Mouse (Mus musculus): ENCODE data around the gene Stx1a. TPM values are rescaled to one million over a fixed set of nuclear protein-coding genes. Genes with fewer than 3 reads are reported as not detected.

The Stx1a gene
- polyA plus RNA-seq, 1 experiment, result not detected

GRCm38 (mm10) chr5:135001309-135001708 is 22.0 kb upstream of the Stx1a start:
- Histone ChIP-seq H3K27ac (ENCODE audit: insufficient read depth, low read depth, low read length) (no peak overlapping the region), H3K4me1 (ENCODE audit: control insufficient read depth, insufficient read depth, low read length) (peaks cover 4% of the 10 kb centered on the region; the same call in 1 of the 2 replicates), H3K4me3 (ENCODE audit: insufficient read depth, low read depth, low read length) (no peak overlapping the region)
- 4% methylated on average over 14 of the region's 14 CpGs for WGBS
- no peak for TF ChIP-seq POLR2A (IDR thresholded peaks at IDR 0.05; ENCODE audit: insufficient read depth, low read depth, low read length)
- TF ChIP-seq CTCF (IDR thresholded peaks at IDR 0.05; ENCODE audit: insufficient read depth, low read depth, low read length), result peak; percentile 21; the same call in 1 of the 2 replicates

GRCm38 (mm10) chr5:135002151-135002550 is 21.1 kb upstream of the Stx1a start:
- 74% methylated on average over 5 of the region's 5 CpGs for WGBS

GRCm38 (mm10) chr5:135007802-135008571 is 15.3 kb upstream of the Stx1a start:
- TF ChIP-seq CTCF (IDR thresholded peaks at IDR 0.05; ENCODE audit: insufficient read depth, low read depth, low read length), result no peak
- no peak for TF ChIP-seq POLR2A (IDR thresholded peaks at IDR 0.05; ENCODE audit: insufficient read depth, low read depth, low read length)
- Histone ChIP-seq H3K4me1 (ENCODE audit: control insufficient read depth, insufficient read depth, low read length) (peaks cover 25% of the 10 kb centered on the region), H3K4me3 (ENCODE audit: insufficient read depth, low read depth, low read length) (peak overlapping the region; percentile 79), H3K27ac (ENCODE audit: insufficient read depth, low read depth, low read length) (peak overlapping the region; percentile 89)
- WGBS, result 32% methylated on average over 16 of the region's 16 CpGs

More at GRCm38 (mm10) chr5:135002151-135002550, 21.1 kb upstream of the Stx1a start:
- Histone ChIP-seq H3K27ac (ENCODE audit: insufficient read depth, low read depth, low read length) (no peak overlapping the region), H3K4me1 (ENCODE audit: control insufficient read depth, insufficient read depth, low read length) (peaks cover 4% of the 10 kb centered on the region; the same call in 1 of the 2 replicates), H3K4me3 (ENCODE audit: insufficient read depth, low read depth, low read length) (no peak overlapping the region)
- TF ChIP-seq CTCF (IDR thresholded peaks at IDR 0.05; ENCODE audit: insufficient read depth, low read depth, low read length), result no peak

GRCm38 (mm10) chr5:135008671-135009589 is 14.4 kb upstream of the Stx1a start, which contains the start of gene Abhd11:
Abhd11 (plus strand) TSS chr5:135009152.
- peak within 1 kb of the TSS; percentile 98 for H3K27ac ChIP-seq (ENCODE audit: insufficient read depth, low read depth, low read length)
- TF ChIP-seq POLR2A (IDR thresholded peaks at IDR 0.05; ENCODE audit: insufficient read depth, low read depth, low read length), result peak; percentile 50
- no peak for TF ChIP-seq CTCF (IDR thresholded peaks at IDR 0.05; ENCODE audit: insufficient read depth, low read depth, low read length)
- peak within 1 kb of the TSS; percentile 79 for H3K4me3 ChIP-seq (ENCODE audit: insufficient read depth, low read depth, low read length)
- H3K4me1 ChIP-seq (ENCODE audit: control insufficient read depth, insufficient read depth, low read length), result peaks cover 26% of the 10 kb centered on the region
- under 1% methylated on average over 52 of the region's 52 CpGs for whole genome bisulfite sequencing

DNA sequence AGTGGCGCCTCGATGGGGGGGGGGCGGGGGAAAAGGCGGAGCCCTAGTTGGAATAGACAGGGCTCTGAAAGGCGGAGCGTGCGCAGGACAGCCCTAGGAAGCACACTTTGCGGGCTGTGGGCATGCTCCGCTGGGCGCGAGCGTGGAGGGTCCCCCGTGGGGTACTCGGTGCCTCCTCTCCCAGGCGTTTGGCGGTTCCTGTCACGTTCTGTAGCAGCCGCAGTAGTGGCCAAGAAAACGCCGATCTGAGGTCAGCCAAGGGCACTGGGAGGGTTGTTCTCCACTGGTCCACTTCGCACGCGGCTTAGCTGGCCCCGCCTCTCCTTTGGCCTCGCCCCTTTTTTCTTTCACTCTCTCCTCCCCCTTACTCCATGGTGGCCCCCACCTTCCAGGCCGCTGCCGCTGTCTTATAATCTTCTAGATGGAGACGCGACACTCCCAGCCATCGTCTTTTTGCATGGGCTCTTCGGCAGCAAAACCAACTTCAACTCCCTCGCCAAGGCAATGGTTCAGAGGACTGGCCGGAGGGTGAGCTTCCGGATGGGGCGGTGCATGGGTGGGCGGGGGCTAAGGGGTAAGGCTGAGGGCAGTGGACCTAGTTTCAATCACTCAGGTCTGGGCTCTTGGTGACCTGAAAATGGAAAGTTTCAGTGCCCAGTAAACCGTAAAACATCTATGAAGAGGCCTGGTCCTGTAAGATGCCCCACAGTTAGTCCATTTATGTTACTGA is 13.5 kb upstream of the Stx1a start:
- TF ChIP-seq CTCF (IDR thresholded peaks at IDR 0.05; ENCODE audit: insufficient read depth, low read depth, low read length) (no peak), POLR2A (IDR thresholded peaks at IDR 0.05; ENCODE audit: insufficient read depth, low read depth, low read length) (no peak)
- WGBS, result under 1% methylated on average over 36 of the region's 37 CpGs
- H3K4me1 ChIP-seq (ENCODE audit: control insufficient read depth, insufficient read depth, low read length), result peaks cover 26% of the 10 kb centered on the region
- peak overlapping the region; percentile 79 for H3K4me3 ChIP-seq (ENCODE audit: insufficient read depth, low read depth, low read length)
- H3K27ac ChIP-seq (ENCODE audit: insufficient read depth, low read depth, low read length), result peak overlapping the region; percentile 98

- WGBS, result 65% methylated on average over 7 of the region's 7 CpGs
- TF ChIP-seq CTCF (IDR thresholded peaks at IDR 0.05; ENCODE audit: insufficient read depth, low read depth, low read length) (no peak), POLR2A (IDR thresholded peaks at IDR 0.05; ENCODE audit: insufficient read depth, low read depth, low read length) (no peak)
- Histone ChIP-seq H3K4me3 (ENCODE audit: insufficient read depth, low read depth, low read length) (no peak overlapping the region), H3K4me1 (ENCODE audit: control insufficient read depth, insufficient read depth, low read length) (peaks cover 26% of the 10 kb centered on the region), H3K27ac (ENCODE audit: insufficient read depth, low read depth, low read length) (no peak overlapping the region)
Observed at GRCm38 (mm10) chr5:135010320-135010709, 13.0 kb upstream of the Stx1a start.

DNA sequence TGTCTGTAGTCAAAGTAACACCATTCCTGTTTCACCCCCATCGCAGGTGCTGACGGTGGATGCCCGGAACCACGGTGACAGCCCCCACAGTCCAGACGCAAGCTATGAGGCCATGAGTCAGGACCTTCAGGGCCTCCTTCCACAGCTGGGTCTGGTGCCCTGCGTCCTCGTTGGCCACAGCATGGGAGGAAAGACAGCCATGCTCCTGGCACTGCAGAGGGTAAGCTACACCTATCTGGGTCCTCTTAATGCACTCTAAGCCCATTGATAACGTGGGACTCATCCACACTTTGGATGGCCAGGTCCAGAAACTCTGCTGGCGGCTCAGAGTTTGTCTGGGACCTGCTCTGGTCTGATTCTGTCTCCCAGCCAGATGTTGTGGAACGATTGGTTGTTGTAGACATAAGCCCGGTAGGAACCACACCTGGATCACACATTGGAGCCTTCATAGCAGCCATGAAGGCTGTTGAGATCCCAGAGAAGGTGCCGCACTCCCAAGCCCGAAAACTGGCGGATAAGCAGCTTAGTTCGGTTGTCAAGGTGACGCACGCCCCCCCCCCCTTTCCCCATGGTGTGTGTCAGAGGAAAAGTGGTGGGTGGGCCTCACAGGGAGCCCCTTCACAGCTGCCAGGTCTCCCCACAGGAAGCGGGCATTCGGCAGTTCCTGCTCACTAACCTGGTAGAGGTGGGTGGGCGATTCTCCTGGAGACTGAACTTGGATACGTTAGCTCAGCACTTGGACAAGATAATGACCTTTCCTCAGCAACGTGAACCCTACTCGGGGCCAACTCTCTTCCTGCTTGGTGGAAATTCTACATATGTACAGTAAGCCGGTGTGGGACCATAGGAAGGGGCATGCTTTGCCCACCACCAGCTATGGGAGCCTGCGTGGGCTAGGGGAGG is 12.2 kb upstream of the Stx1a start:
- H3K27ac ChIP-seq (ENCODE audit: insufficient read depth, low read depth, low read length), result no peak overlapping the region
- TF ChIP-seq CTCF (IDR thresholded peaks at IDR 0.05; ENCODE audit: insufficient read depth, low read depth, low read length), result no peak
- no peak for TF ChIP-seq POLR2A (IDR thresholded peaks at IDR 0.05; ENCODE audit: insufficient read depth, low read depth, low read length)
- H3K4me3 ChIP-seq (ENCODE audit: insufficient read depth, low read depth, low read length), result no peak overlapping the region
- 84% methylated on average over 25 of the region's 25 CpGs for WGBS
- peaks cover 26% of the 10 kb centered on the region for H3K4me1 ChIP-seq (ENCODE audit: control insufficient read depth, insufficient read depth, low read length)

Data from olfactory bulb, adult 2 months (tissue).